Mouse (Mus musculus): ENCODE results near the gene Gm10638. TPM values are rescaled to one million over a fixed set of nuclear protein-coding genes. Genes with fewer than 3 reads are reported as not detected.

The Gm10638 gene
- total RNA-seq, 2 experiments from 2014 or later, result 2.9 to 3.9 TPM

DNA sequence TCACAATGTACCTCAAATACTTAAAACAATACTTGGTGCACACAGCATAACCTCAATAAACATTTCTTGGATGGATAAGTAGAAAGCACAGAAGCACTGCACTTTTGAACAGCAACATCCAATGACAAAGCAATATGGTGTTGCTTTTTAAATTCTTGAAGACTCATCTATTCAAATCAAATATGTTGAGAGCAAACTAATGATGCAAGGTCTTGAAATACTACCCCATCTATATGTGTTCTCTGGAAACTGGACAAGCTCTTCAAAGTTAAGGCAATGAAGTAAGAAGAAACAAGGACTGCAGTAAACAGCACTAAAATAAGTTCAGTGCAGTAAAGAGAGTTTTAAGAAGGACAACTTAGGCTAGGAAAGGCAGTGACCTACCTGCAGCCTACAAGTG is 4.6 kb upstream of the Gm10638 start:
- no peak for DNase-seq

DNA sequence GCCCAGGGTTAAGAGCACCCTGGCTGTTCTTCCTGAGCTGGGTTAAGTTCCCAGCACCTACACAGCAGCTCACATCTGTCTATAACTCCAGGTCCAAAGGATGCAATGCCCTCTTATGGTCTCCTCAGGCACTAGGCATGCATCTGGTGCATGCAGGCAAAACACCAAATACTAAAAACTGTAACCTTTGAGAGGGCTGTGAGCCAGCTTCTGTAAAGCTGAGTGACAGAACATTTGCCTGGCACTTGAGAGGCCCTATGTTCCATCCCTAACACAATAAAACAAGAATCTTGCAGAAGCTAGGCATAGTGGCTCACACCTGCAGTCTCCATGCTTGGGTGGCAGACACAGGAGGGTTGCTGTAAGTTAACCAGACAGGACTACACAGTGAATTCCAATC is 3.9 kb upstream of the Gm10638 start:
- no peak for DNase-seq

DNA sequence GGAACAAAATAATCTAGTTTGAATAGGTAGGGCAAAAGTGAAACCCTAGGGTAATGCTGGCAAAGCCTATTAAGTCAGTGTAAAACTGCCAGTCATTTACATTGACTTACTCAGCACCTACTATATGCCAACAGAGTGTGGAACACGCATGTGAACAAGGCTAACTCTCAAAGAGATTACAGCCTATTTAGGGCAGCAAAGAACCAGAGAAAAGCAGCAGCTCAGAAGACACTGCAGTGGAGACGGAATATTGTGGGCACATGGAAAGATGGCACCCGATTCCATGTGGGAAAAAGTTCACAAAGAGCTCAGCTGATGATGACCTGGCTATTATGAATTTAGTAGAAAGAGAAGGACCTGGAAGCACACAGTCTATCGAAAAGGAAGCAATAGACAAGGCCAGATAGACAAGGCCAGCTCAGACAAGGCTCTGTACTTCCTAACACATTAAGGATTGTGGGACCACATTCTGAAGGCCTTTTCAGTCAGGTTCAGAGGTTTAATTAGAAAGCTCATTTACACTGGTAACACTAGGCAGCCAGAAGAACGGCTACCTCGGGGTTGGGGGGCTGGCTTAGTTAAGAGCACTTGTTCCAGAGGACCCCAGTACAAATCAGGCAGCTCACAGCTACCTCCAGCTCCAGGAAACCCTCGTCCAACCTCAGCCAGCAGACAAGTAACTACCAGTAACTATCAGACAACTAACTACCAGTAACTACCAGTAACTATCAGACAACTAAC is 2.7 kb upstream of the Gm10638 start:
- DNase-seq, result no peak

DNA sequence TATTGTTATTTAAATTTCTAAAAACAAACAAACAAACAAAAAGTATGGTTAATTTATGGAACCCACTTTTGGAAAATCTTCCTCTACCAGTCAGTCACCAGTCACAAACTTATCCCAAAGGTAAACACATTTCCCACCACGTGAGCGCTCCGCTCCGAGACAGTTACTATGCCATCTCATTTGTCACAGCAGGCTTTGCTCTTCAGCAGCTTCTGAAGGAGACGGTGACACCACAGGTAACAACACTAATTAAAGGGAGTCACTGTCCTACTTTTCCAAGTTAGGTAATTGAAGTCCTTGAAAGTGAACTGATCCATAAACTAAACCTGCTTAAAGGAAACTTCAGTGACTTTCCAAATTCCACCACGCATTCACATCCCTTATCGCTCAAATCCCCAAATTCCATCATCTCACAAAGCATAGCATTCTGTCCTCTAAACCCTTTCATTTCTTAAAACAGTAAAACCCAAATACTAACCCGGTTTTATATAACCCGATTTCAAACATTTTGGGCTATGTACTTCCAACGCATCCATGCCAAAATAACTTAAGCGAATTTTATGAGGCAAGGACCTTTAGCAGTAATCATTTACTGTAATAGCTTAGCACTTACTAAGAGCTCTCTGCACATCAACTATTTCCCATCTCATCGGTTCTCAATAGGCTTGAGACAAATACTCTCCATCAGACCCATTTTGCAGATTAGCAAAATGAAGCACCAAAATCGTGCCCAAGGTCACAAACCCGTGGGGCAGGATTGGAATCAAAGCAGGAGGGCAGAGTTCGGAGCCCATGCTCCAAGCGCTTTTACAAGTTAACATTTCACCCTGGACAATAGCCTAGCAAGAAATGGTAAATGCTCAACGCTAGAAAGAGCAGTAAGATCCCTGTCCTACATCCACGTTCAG is 932 bp upstream of the Gm10638 start:
- no peak for DNase-seq

DNA sequence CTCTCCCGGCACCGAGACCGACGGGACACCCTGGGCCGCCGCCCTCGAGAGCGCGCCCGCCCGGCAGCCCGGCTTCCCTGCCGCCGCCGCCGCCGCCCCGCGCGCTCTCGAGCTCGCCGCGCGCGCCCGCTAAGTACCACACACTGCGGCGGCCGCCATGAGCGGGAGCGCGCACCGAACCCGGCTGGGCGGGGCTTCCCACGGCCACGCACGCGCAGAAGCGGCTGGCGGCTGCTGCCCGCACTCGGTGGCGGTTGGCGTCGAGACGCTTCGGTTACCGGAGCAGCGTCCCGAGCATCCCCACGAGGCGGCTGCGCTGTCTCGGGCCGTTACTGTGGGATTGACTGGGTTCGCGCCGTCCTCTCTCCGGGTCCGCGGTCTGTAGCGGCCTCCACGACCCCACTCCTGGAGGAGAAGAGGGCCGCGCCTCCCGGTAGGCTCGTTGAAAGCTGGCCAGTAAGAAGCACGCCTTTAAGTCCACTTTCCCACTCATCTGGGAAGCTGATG is 489 bp downstream of the Gm10638 start:
- peak; percentile 93 for DNase-seq

DNA sequence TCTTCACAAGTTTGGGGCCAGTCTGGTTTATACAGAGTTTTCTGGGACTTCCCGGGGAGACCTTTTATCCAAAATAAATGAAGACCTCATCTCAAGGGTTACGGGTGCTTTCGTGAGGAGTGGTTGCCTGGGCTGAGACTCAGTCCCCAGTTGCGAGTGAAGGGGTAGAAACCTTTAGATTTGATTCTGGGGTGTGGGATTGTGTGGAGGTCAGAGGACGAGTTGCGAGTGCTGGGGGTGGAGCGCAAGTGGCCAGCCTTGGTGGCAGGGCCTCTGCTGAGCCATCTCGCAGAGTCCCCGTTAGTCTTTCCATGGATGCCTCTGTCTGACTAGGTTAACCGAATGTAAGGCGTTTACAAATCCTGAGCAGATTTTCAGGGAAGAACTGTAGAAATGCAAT is 1.0 kb downstream of the Gm10638 start:
- no peak for DNase-seq

DNA sequence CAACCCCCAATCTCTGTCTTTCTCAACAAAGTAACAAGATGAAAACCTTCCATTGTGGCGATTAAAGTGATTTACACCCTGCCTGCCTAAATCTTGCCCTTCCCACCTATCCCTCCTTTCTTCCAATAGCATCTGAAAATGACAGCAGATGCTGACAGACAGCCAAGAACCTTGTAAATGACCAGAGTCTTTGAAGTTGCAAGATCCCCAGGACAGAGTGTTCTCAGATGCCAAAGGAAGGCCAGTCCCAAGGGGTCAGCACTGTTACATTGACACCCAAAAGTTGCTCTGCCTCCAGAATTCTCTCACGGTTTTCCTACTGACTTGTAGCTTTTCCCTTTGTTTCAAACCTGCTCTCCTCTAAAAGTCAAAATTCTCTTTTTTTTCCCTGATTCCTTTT is 4.3 kb downstream of the Gm10638 start:
- DNase-seq, result no peak

DNA sequence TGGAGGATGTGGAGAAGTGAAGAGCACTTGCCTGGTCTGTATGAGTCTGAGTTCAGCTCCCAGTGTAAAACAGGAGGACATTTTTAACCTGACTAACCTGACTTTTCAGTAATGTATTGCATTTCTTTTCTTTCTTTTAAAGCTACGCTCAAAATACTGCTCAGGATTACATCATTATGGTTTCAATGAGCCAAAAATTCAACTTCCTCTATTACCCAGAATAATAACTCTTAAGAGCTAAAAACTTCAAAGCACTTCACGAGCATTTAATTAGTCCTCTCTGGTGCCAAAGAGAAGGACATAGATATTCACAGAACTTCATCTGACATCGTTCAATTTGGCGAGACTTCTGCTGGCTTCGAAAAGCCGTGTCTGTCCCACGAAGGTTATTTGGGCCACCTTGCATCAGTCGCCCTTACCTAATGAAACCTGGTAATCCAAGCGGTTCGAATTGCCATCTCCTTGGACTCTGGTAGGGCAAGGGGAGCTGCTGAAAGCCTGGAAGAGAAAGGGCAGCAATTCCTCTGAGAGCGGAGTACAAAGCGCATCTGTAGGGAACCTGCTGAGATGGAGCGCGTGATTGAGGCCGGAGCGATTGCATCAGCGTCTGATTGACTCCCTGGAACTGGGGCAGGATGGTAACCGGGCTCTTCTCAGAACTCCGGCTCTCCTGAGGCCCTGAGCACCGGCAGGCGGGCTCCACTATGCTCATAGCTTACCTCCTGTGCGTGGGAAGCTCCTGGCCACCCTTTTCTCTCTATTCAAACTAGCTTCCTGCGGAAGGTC is 11.6 kb downstream of the Gm10638 start:
- DNase-seq, result peak; percentile 32 to 47

DNA sequence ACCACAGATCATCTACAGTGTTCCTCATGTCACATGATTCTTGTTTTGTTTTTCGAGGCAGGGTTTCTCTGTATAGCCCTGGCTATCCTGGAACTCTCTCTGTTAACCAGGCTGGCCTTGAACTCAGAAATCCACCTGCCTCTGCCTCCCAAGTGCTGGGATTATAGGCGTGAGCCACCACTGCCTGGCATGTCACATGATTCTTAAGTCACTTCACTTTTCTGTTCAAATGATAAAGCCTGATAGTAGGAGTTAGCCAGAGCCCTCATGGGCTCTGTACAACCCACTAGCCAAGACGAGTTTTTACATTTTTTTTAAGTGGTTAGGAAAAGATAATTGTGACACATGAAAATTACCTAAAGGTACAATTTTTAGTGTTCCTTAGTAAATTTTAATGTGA is 13.2 kb downstream of the Gm10638 start:
- DNase-seq, result no peak

DNA sequence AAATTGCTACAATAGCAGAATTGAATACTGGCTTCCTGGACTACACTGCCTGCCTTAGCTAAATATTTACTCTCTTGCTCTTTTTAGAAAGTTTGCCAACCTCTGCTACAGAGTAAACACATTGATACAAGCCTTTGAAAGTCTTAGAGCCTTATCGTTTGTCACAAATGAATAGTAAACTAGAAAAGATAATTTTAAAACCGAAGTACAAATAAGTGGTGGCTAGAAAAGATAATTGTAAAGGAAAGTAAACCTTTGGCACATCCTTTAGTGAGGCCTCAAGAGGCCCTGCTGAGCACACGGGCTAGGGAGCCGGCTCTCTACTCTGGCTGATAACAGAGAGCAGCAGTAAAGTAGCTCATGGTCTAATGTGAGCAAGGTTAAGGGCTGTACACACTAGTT is 13.6 kb downstream of the Gm10638 start:
- no peak for DNase-seq

DNA sequence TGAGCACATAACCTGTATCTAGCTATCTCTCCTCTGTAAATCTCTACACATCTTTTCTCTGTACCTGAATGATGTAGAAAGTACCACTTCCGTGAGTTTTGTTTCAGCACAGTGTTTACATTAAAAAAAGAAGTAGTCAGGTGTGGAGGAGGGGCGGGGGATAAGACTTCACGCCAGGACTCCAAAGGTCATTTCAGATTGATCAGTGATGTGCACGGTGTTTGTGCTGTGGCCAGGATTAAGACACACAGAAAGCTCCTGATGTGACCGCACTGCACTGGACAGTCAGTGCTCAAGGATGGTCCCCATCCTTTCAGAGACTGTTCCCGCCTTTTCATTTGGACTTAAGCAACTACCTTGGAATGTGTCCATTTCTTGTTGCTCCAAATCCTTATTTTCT is 15.2 kb downstream of the Gm10638 start:
- no peak for DNase-seq

DNA sequence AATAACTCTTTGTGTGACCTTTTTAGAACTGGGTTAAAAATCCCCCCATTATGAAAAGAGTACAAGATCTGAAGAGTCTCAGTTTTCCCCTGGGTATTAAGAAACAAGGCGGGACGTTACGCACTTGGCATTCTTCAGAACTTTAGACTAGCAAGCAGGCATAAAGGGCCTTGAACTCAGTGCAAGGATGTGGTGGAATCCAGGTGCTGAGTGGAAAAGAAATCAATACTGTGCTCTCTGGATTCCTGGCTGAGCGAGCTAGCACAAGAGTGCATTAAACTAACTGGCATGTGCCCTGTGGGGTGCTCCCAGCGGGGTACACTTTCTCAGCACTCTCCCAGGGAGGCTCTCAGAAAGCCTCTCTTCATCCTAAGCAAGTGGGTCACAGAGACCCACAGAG is 17.3 kb downstream of the Gm10638 start:
- no peak for DNase-seq

DNA sequence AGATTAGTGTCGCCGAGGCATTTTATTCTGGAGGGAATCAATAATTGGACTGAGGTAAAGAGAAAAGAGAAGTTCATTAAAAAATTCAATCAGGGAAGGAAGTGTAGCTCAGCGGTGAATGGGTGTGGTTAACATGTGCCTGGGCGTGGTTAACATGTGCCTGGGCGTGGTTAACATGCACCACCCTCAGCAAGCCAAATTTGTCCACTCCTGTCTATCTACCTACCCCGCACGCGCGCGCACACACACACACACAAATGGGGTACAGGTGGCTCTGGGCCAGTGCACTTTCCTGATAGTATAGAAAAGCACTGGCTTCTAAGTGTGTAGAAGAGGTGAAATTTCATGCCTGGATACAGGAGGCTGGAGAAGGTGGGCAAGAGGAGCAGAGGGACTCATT is 19.7 kb downstream of the Gm10638 start:
- no peak for DNase-seq

DNA sequence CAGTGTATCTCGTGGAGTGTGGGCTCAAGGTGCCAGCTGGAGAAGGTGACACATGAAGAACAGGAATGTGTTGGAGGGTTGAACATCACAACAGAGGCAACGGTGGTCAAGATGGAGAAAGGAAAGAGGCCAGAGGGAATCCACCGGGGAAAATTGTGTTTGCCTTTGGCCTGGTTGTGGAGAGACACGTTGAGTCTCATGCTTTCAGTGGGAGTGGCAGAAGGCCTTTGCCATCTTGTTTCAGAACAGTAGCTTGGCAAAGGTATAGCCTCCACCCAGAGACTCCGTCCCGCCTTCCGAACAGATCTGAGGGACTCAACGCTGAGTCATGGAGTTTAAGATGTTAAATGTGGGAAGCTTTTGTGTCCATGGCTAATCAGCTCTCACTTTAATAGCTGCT is 20.2 kb downstream of the Gm10638 start:
- no peak for DNase-seq

DNA sequence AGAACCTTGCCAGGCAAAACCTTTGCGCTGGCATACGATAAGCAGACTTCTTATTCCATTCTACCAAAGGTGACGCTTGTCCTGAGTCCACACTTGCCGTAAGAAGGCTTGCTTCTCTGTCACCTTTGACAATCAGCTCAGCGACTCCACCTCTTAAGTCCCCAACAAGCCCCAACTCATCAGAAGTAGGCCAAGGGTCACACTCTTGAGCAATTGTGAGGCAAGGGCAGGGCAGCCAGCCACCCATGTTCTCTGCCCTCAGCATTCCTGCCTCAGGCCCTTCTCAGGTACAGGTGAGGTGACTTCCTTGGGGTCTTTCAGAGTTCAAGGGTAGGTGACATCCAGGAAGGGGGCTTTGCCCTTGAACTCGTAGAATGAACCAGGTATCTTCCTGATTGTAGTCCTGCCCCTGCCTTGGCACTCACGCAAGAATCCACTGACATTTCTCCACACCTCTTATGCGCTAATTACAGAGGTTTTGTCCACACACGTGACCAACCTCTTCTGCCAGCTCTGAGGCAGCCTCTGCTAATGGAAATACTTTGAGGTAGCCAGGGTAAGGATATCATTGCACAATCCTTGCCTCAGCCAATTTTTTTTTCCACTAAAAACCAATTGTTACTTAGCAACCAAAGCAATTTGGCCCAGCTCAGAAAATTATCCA is 21.2 kb downstream of the Gm10638 start:
- no peak for DNase-seq

DNA sequence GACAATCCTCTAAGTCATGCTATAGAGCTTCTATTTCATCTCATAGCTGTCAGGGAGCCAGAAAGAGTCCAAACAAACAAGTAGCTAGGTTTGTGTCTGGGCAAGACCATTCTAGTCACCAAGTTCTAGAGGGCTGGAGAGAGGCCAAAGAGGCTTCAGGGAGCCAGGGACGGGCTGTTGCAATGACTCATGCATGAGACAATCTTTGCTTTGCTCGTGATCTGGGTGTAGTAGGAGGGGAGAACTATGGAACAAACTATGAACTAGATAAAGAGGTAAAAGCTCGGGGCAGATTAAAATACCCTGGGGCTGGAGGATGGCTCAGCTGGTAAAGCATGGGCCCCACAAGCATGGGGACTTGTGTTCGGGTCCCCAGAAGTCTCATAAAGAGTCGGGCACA is 23.0 kb downstream of the Gm10638 start:
- no peak for DNase-seq

DNA sequence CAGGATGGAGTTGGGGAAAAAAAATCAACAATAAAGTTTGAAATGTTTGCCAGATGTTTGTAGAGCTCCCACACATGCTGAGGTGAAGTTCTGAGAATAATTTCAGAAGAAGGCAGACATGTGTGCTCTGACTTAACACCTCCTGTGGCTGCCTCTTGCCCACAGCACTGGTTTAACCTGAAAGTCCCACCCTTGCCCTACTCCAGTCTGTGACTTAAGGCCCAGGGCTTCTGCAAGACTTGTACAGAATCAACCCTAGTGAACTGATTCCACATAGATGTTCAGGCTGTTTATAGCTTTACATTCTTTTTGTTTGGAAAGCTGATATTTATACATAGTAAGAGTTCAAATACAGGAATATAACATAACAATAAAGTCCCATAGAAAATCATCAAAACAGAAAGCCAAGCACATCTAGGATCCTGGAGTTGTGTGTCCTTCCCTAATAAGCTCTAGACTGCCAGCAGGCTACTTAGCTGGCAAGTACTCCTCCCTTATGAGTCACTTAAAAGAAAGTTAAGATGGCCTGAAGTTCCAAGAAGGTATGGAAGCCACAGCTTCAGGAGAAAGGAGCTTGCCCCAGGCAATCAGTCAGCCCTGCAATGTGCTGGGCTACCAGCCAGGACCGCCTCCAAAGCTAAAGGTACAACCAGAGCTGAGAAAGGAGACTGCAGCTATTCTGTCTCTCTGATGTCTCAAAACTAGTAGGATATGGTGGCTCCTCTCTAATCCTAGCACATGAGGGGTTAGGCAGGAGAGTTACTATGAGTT is 24.6 kb downstream of the Gm10638 start:
- no peak for DNase-seq

DNA sequence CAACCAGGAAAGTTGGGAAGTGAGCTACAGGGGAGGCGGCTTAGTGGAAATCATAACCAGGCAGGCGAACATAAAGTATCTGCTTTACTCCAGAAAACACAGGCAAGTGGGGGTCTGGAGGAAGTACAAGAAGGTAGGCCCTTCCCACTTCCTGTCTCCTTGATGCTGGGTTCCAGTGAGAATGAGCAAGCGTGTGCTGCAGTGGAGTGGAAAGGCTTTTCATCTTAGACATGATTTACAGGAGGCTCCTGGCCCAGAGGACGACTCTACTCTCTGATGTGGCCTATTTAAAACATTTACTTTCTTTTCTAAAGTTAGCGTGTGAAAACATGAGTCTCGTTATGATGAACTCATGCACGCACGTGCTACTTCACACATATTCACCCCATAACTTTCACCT is 33.7 kb downstream of the Gm10638 start:
- no peak for DNase-seq

DNA sequence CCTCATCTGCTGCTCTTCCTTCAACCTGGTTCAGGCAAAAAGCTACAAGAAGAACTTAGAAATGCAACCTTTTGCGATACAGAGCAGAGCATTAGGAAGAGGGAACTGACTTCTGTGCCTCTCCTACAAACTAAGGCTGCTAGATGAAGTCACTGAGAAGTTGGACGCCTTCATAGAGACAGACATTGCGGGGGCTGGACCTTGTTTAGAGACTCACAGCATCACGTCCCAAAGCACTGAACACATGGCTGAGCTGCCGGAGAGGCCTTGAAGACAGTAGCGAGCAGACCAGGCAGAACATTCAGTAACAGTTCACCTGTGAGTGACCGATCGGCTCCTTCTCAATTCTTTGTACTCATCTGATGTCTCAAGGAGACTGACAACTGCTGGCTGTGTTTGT is 35.6 kb downstream of the Gm10638 start:
- peak; percentile 14 to 31 for DNase-seq

DNA sequence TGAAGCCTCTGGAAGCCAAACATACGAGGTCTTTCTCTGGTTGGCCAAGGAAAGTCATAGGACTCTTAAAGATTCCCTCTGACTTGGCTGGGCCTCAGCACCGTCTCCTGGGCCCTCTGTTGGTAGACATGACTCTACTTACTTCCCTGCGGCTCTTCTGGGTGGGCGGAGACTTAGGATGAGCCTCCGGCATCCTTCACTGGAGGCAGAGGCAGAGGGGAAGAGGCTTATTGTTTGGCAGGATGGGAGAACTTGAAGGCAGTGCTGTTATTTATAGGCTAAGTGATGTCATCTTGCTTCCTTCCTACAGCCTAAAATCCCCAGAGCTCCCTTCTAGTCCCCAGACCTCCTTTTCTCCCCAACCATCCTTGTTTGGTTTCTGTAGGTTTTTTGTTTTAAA is 41.0 kb downstream of the Gm10638 start:
- no peak for DNase-seq

DNA sequence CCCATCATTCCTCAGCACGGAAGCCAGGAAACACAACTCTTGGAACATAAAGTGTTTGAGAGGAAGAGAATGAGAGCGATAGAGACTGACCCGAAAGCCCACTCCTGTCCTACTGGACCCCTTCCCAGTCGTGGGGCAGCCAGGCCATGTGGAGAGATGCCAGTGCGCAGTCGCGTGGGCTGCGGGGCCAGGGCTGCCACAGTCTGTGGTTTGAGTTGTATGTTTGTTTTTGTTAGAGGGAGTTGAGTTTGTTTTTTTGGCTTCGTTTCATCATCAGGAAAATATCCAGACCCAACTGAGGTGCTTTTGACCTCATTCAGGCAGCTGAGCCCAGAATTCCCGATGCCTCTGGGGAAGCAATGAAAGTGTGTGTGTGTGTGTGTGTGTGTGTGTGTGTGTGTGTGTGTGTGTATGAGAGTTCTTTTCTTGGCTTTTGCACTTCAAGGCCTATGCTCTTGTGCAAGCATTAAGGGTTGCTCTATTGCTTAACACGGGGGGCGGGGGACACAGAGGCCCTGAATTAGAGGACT is 42.5 kb downstream of the Gm10638 start:
- no peak for DNase-seq

Data from layer of hippocampus, postnatal 36 days (tissue).